Mouse (Mus musculus) kidney, adult 8-10 months (tissue): ENCODE measurements around the gene Chd2.
"Not testable (repeated sequence)": the region's sequence is repeated elsewhere in the genome, so short reads cannot be mapped to it uniquely, and the experiment has no call there.

ENCODE experiments used
- DNase-seq, 2 experiments: peaks; one replicate each; pipeline ENCODE4 v3.0.0; 2022

Chd2 gene

DNA sequence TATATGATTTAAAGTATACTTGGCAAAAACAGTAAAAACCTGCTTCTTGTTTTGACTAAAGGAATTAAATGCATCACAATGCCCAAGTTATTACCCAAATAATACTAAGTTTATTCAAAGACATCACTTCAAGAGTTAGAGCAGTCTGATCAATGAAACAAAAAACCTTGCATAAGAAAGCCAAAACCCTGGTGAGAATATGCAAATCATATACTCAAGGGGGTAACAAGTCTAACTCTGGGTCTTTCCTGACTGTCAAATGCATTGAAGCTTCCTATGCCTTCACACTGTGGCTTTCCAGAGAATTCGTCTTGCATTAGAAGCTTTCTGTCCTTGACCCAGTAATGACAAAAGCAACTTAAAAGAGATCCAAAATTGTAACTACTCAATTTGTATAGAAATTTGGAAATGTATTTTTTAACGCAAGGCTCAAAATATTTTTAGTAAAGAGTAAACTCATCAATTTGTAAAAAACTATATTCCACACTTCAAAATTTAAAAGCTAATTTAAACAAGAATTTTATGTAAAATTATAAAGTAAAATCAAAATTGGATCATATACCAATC, 2.4 kb downstream of the Chd2 start:
- no peak for DNase-seq

DNA sequence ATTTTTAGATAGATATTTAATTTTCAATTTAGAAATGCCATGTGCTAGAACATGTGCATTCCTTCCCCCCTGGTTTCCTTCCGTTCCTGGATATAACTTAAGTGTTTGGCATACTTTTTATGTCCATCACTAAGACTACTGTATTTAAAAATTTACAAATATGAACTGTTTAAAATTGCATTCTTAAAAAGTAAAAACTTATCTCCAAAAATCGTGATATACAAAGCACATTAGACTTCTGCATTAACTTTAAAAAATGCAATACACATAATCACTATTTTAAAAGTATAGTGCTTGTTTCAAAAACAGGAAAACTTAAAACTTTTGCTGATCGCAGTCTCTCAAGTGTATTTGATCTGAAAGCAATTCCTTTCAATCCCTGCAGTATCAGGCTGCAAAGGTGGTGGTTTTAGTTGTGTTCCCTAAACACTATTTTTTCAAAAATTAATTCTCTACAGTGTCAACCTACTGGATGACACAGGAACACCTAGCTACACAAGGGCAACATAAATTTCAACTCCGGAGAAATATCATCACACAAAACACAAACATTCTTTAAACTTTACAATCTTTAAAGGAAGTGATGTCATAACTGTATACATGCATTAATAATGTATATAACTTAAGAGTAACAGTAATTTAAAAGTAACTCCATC, 3.1 kb downstream of the Chd2 start:
- DNase-seq: no peak

DNA sequence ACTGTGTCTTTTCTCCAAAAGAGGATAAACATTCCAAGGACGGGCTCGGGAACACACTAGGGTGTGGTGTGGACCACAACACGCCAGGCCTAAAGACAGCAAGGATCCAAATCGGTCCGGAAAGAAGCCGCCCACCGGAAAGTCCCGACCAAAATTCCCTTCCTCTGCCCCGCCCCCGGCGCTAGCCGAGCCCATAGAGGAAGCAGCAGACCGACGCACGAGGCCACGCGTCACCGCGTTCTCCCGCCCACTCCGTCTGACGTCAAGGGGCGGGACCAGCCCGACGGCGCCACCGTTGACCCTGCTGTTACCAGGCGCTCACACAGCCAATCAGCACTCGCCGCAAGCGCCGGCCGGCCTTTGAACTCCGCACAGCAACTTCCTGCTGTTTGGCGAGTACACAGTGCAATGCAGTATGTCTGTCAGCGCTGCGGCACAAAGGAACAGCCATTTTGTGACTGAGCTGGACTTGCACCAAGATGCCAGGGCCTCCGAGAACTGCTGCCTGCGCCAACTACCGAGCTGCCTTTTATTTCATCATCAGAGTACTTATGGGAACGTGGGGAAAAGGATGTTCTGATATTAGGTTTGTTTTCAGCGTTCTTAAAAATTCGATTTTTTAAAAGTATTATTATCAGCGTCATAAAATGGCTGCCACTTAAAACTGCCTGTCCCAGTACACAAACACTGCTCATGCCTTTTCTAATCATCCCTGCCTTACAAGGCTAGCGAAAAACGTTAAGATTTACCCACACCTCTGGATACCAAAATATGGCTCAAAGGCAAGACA, 3.8 kb downstream of the Chd2 start:
- DNase-seq: peak; percentile 100

DNA sequence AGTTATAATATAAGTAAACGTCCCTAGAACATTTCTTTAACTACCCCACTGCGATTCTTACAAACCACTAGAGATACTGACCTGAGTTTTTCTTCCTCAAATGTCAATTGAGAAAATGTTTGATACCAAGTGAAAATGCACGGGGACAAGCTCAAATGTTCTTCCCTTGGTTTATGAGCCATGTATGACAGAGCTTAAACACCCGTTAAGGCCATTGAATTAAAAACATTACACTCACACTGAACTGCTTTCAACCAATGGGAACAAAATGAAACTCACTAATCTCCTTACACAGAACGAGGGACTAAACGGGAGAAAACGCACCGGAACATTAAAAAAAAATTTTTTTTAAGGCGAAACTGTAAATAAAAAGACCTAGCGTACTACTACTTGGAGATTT, 4.4 kb downstream of the Chd2 start:
- no peak for DNase-seq

DNA sequence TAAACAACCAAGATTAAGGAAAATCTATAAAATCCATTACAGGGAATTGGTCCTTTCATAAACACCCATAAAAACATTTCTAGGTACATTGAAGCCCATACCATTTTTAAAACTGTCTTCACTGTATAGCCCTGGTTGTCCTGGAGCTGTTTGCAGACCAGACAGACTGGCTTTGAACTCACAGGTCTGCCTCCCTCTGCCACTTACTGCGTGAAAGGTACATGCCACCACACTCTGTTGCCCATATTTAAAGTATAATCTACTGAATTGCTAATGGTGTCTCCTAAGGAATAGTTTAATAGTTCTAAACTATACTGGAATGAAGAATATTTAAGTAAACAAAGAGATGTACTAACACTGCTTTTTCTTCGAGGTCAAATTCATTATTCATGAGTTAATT, 5.1 kb downstream of the Chd2 start:
- DNase-seq: no peak

DNA sequence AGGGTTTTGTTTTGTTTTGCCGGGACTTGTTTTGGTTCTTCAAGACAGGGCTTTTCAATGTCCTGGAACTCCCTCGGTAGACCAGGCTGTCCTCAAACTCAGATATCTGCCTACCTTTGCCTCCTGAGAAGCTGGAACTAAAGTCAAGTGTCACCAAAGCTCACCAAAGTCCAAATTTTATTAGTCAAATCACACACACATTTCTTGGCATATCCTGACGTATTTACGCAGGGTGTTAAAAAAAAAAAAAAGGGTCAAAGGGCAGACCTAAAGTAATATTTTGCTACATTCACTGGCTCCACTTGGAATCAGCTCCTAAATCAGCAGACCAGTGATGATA, 5.8 kb downstream of the Chd2 start:
- peak in 1 of 2 experiments; percentile 36 for DNase-seq

DNA sequence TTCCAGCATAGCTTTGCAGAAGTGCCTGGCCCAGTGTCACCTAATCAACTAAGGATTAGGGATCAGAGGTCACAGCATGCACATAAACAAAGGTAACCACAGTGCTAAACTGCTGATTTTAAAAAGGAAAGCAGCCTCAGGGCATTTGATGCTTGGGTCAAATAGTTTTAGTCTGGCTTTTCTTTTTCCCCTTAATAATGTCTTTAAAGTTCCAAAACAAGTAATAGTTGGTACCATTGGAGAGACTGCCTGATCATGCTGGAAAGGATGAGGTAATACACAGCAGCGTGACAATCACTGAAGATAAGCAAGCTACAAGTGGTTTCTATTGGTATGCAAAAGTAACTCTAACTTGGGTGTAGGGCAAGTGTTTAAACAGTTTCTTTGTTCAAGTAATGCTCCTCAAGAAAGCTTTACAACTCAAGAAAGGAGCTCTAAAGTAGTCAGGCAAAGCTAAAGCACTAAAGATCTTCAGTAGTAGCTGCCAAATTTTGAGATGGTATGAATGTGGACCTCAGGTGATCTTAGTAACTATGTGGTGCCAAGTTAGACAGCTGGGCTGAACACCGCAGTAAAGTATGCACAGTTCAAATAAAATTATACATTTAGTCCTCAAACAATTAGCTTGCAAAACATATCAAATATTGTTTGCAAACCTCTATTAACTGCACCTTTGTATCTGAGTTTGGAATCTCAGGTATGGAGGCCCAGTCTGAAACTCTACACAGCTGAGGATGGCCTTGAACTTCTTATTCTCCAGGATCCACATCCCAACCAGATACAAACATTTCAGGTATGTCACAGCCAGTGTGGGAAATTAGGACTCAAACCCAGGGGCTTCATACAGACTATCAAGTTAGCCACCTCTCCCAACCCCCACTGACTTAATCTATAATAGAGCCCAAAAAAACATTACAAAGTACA, 6.4 kb downstream of the Chd2 start:
- no peak for DNase-seq

DNA sequence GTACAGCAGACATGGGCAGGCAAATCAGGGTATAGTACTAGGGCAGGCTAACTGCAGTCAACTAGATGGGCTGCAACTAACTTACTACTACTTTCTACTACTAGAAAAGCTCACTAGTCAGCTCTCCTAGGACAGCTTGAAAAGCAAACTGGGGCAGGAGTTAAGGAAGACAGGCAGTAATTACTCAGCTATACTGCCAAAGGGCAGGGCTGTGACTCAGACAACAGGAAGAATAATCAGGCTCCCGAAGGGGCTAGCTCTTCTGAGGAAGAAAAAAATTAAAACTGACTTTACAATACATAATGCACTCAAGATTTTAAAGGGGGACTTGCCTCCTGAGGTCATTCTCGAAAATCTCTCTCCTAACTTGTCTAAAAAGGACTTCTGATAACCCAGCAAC, 8.2 kb downstream of the Chd2 start:
- DNase-seq: no peak

DNA sequence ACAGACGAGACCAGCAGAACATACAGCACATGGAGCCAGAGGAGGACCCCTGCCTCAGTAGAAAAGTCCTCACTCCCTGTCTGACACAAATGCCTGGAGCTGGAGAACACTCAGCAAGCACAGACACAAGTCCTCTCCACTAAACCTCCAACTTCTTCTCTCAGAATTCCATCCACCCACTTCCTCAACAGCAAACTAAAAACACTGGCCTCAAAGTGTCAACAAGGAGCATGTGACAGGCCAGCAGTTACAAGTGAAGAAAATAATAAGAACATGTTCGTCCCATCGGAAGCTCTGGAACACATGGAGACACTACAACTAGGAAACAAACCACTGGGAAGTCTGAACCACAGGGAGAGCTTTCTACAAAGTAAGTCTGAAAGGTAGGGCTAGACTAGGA, 8.7 kb downstream of the Chd2 start:
- DNase-seq: no peak

DNA sequence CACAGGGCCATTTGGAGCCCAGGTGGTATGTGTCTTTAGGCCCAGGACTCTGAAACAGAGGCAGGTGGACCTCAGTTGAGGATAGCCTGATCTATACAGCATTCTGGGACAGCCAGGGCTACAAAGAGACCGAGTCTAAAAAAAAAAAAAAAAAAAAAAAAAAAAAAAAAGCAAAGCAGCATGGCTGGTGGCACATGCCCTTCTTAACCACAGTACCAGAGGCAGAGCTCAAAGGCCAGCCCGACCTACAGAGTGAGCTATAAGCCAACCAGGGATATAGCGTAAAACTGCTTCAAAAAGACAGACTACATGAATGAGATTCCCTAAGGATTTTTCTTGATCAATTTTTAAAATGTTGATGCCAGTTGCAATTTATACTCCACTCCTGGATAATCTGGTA, 9.5 kb downstream of the Chd2 start:
- DNase-seq: no peak

DNA sequence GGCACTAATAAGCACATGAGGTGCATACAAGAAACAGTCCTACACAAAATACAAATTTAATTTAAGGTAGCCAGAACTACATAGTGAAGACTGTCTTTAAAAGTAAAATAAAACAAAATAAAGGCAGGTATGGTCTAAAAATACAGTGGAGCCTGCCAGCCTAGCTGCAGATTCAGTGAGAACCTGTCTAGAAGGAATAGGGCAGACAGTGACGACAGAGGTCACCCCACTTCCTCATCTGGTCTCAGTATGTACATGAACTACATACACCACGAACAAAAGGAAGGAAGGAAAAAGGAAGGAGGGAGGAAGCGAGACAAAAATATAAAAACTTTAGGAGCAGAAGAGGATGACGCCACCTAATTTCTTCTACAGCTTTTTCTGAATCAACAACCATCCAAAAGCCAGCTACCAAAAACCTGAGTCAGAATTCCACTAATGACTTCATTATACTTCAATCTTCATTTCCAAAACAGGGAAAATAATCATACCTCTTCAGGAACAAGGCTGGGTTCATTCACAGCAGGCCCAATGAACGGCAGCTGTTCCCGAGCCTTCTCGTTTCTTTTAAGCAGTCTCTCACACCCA, 10.0 kb downstream of the Chd2 start:
- DNase-seq: no peak

DNA sequence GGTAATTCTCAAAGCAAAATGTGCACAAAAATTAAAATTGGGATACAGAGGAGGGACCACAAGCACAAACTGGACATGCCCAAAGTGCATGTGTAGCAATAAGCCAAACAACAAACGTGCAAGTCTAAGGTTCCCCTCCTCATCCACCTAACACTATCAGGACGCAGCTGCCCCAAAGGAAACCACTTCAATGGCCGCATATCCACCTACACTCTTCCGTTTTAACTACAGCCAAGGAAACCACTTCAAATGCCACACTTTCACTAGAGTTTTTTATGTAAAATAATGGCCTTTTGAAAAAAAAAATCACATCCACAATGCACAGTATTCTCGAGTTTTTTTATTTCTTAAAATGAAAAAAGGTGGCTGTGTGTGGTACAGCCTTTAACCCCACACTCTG, 10.8 kb downstream of the Chd2 start:
- DNase-seq: no peak

DNA sequence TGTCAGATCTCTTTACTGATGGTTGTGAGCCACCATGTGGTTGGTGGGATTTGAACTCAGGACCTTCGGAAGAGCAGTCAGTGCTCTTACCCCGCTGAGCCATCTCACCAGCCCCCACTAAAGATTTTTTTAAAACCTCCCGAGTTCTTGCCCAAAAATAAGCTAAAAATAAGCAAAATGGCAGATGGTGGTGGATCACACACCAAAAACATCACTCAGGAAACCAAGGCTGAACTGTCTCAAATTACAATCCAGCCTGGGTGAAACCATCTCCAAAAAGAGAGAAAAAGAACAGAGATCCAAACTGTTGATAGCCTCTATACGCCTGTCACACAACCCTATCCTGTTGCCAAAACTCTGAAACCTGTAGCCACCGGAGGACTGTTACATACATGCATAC, 11.5 kb downstream of the Chd2 start:
- no peak for DNase-seq

DNA sequence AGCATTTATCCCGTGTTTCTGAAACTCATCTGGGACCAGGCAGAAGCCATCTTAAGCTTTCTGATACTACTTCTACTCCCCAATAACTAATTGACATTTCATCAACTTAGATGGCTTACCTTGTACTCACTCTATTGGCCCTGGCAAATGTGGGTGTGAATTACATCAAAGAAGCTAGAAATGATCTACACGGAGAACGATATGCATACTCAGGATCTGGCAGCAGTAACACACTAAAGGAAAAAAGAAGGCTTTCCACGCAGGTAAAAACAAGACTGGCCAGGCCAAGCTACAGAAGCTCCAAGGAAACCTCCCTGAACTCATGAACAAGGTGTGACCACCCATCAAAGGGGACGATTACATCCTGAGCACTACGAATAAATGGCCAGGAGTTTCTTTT, 12.4 kb downstream of the Chd2 start:
- DNase-seq: no peak

DNA sequence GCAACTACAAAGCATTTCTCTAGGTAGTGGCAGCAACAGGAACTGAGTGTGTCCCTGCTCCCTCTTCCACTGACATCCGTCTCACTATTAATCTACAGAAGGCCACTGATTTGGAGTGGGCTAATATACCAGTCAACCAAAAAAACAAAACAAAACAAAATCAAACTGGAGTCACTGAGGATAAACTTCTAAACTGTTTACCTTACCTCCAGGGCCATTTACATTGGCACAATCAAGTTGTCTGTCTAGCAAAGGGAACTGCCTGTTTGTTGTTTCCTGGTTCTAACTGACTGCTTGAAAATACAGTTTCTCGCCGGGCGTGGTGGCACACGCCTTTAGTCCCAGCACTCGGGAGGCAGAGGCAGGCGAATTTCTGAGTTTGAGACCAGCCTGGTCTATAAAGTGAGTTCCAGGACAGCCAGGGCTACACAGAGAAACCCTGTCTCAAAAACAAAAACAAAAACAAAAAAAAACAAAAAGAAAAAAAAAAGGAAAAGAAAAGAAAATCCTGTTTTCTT, 13.2 kb downstream of the Chd2 start:
- not testable (repeated sequence) for DNase-seq

DNA sequence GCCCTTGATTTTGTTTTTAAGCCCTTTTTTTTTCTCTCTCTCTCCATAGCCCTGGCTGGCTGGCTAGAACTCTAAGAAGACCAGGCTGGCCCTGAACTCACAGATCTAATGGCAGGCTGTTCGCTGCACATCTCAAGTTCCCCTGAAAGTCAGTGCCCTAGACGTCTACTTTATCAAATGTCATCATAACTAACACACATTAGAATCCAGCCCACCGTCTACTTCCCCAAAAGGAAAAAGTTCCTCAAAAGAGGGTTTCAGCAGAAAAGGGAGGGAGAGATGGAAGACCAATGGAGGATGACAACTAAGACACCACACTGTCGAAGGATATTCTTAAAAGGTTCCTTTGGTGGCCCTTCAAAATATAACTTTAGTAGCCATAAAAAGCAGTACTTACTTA, 14.4 kb downstream of the Chd2 start:
- no peak for DNase-seq

DNA sequence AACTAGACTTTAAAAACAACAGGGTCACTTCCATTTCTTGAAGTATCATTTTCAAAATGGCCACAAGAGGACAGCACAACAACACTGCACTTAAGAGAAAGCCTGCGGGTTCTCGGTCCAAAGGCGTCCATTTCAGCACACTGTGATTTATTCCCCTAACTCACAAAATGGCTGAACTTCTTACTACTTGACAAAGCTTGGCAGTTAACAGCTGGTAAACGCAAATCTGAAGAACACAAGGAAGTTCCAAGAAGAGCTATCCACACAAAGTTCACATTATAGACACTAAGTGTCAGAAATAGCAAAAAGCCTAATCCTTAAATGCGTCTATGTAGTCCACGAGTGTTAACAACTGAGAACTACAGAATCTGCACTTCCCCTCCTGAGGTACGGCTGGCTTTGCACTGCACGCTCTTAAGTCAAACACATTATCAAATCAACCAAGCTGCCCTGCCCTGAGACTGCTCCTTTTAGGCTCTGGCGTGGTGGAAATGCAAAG, 17.1 kb downstream of the Chd2 start:
- DNase-seq: peak; percentile 68 to 83

DNA sequence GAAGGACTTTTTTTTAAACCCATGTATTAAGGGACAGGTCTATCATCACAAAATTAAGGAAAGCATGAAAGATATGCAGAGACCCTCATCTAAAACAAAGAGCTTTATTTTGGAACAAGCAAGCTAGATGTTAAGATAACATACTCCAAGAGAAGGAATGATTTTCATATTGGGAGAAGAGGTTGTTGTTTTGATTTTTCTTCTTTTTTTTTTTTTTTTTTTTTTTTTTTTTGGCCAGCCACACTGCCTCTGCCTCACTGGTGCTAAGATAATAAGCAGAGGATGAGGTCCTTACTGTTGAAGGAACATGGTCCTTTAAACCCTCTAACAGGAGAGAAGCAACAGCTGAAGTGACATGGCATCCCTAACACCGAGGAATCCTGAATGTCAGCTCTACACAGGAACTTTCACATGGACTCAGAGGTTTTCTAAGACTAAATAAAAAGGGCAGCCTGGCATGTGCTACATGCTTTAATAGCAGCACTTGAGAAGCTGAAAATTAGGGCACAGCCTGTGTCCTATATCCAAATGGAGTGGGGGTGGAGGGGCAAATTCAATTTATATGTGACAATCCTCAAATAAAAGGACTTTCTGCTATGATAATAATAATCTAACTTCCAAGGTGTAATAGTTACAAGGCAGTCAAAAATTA, 17.9 kb downstream of the Chd2 start:
- DNase-seq: no peak

DNA sequence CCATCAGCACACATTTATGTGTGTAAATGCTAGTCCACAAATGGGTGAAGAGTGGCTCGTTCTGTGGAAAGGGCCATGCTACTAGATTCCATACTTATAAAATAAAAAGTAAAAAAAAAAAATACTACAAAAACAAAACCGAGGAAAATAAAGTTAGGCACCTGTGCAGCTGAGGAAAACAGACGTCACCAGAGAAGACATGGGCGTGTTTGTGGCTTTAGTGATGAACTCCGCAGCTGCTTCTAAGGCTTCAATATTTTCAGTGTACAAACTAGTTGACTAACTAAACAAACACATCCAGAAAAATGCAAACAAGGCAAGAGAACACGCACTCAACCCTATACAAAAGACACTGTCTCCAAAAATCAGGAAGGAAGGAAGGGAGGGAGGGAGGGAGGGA, 18.4 kb downstream of the Chd2 start:
- DNase-seq: no peak

DNA sequence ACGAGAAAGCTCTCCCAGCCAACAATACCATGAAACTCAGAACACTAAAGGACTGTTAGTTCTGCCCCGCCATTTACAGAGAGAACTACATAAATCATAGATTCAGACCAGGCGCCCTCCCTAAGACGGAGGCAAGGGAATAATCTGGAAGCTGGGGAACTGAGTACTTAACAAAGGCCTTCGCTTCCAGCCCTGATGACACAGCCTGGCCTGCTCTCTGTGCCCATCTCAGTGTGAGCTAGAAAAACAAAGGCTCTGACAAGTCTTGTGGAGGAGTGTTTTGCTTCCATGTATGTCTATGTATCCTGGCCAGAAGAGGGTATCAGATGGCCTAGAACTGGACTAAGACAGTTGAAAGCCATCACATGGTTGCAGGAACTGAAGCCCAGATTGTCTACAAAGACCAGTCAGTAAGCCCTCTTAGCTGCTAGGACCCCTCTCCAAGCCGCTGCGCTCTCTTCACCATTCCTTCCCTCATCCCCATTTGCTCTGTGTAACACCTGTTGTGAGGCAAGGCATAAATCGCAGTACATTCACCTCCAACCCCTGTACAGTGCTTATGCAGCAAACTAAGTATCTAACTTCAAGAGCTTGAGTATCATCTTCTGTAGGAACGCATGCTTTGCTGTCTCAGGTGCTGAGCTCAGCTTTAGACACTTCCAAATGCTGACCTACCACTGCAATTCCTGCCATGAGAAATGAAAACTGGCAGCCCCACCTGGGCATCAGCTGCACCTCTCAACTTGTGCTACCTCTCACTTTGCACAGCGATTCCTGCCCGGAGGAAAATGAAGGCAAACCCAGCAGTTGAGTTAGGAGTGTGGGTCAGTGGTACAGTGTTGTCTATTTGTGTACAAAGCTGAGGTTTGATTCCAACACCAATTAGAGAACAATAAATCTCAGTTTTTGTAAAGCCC, 20.1 kb downstream of the Chd2 start:
- DNase-seq: no peak

DNA sequence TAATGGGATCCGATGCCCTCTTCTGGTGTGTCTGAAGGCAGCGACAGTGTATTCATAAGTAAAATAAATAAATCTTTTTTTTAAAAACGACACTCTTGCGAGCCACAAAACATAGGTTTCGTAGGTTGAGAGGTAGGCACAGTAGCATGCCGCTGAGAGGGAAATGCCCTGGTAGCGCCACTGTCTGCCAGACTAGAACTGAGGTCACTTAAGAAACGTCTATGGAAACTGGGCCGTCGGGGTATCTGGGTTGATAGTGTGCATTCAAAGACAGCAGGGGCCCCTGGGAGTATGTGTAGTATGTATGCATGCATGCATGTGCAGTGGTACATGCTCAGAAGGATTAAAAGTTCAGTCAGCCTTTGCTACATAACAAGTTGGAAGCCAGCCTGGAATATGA, 21.4 kb downstream of the Chd2 start:
- DNase-seq: no peak
